In genomic region chr6:118064968-118065530, GRCm38 (mm10) we compare ENCODE assay signal across 8 mouse cellular contexts. TPM values are rescaled to one million over a fixed set of nuclear protein-coding genes. Genes with fewer than 3 reads are reported as not detected.
DNase-seq lines count a peak whose midpoint lies in the region; ATAC-seq lines count a peak whose summit lies in the region.

No protein-coding gene starts in this region.

- intact Hi-C loops in left cerebral cortex, postnatal 36 days (cut with DNase I), result loop anchor here (5.0 kb wide), 1 partner anchor 128 kb away; the partner anchor contains the start of gene Fxyd4

- H3K27ac ChIP-seq in forebrain, embryonic 13.5 days, result no peak overlapping the region
- H3K27ac ChIP-seq in hindbrain, embryonic 16.5 days (ENCODE audit: low read depth, low read length), result no peak overlapping the region
- no peak overlapping the region for H3K27ac ChIP-seq in lung, embryonic 16.5 days (ENCODE audit: low read length)

- peaks cover 35% of the 10 kb centered on the region for H3K27me3 ChIP-seq in forebrain, embryonic 13.5 days
- H3K27me3 ChIP-seq in hindbrain, embryonic 16.5 days (replicated peaks; ENCODE audit: control insufficient read depth, insufficient read depth, low read length), result no peaks in the 10 kb centered on the region; the same call in 1 of the 2 replicates
- H3K27me3 ChIP-seq in lung, embryonic 16.5 days (ENCODE audit: control insufficient read depth, insufficient read depth, low read depth, low read length), result peaks cover 14% of the 10 kb centered on the region

- H3K9ac ChIP-seq in forebrain, embryonic 13.5 days, result 0 out of 2 replicates have a peak overlapping the region, but pooled peaks have one; percentile 62
- H3K9ac ChIP-seq in hindbrain, embryonic 16.5 days (ENCODE audit: low read depth, low read length), result peak overlapping the region; percentile 75
- no peak overlapping the region; the same call in 1 of the 2 replicates for H3K9ac ChIP-seq in lung, embryonic 16.5 days (ENCODE audit: low read length)

- peak overlapping the region; percentile 97 for H3K4me2 ChIP-seq in forebrain, embryonic 13.5 days
- peak overlapping the region; percentile 100 for H3K4me2 ChIP-seq in hindbrain, embryonic 16.5 days (ENCODE audit: low read length)
- peak overlapping the region; percentile 86 for H3K4me2 ChIP-seq in lung, embryonic 16.5 days (ENCODE audit: low read depth, low read length)

- no peaks in the 10 kb centered on the region for H3K9me3 ChIP-seq in forebrain, embryonic 13.5 days (replicated peaks)
- no peaks in the 10 kb centered on the region for H3K9me3 ChIP-seq in hindbrain, embryonic 16.5 days (ENCODE audit: control insufficient read depth, low read length)
- H3K9me3 ChIP-seq in lung, embryonic 16.5 days (ENCODE audit: control insufficient read depth, low read length), result no peaks in the 10 kb centered on the region

- H3K36me3 ChIP-seq in forebrain, embryonic 13.5 days (ENCODE audit: poor library complexity, severe bottlenecking), result no peaks in the 10 kb centered on the region
- no peaks in the 10 kb centered on the region for H3K36me3 ChIP-seq in hindbrain, embryonic 16.5 days (ENCODE audit: control insufficient read depth, insufficient read depth, low read length)
- H3K36me3 ChIP-seq in lung, embryonic 16.5 days (ENCODE audit: control insufficient read depth, insufficient read depth, low read length), result no peaks in the 10 kb centered on the region

- WGBS in forebrain, embryonic 13.5 days, result 1% methylated on average over 7 of the region's 7 CpGs
- WGBS in hindbrain, embryonic 16.5 days, result 10% methylated on average over 7 of the region's 7 CpGs
- WGBS in lung, embryonic 16.5 days, result 9% methylated on average over 7 of the region's 7 CpGs

- ATAC-seq in forebrain, embryonic 13.5 days, result peak; percentile 67
- peak; percentile 53; the same call in 1 of the 2 replicates for ATAC-seq in hindbrain, embryonic 16.5 days
- ATAC-seq in lung, embryonic 16.5 days (ENCODE audit: low read depth), result peak; percentile 27; the same call in 1 of the 2 replicates

- H3K4me1 ChIP-seq in forebrain, embryonic 13.5 days, result peaks cover 22% of the 10 kb centered on the region
- peaks cover 23% of the 10 kb centered on the region for H3K4me1 ChIP-seq in hindbrain, embryonic 16.5 days (ENCODE audit: control insufficient read depth, insufficient read depth, low read depth, low read length)
- H3K4me1 ChIP-seq in lung, embryonic 16.5 days (replicated peaks; ENCODE audit: control insufficient read depth, insufficient read depth, low read length), result peaks cover 18% of the 10 kb centered on the region

- H3K4me3 ChIP-seq in forebrain, embryonic 13.5 days, result no peak overlapping the region
- H3K4me3 ChIP-seq in hindbrain, embryonic 16.5 days (ENCODE audit: low read length), result no peak overlapping the region; the same call in 1 of the 2 replicates
- no peak overlapping the region; the same call in 1 of the 2 replicates for H3K4me3 ChIP-seq in lung, embryonic 16.5 days (ENCODE audit: low read length)

- peak; percentile 41 for DNase-seq in urinary bladder, postnatal 14 days (ENCODE audit: low spot score)
- DNase-seq in urinary bladder, adult 2 months (ENCODE audit: low spot score), result no peak
- peak; percentile 10 for DNase-seq in c-Kit-positive CD71-positive TER-119-positive erythroid progenitor cells, embryonic 14.5 days (ENCODE audit: low spot score)
- DNase-seq in retina, adult 2 months (ENCODE audit: low read depth, low spot score), result peak; percentile 62
- DNase-seq in left cerebral cortex, postnatal 36 days (ENCODE audit: low spot score in 2 of 2), result no peak

RNA-seq across cellular contexts. Expression of gene Rasgef1a, which starts 53.8 kb away (rescaled TPM):
- 1.0 and 1.1 TPM in 2 replicates for polyA plus RNA-seq in urinary bladder, adult 2 months (2012; rRNA removed)
- polyA plus RNA-seq in forebrain, embryonic 13.5 days (2015; fragmentation: Nextera tagmentation; extraction: Ambion mirVana), result 0.57 and 1.5 TPM in 2 replicates
- 5.7 and 6.5 TPM in 2 replicates for polyA plus RNA-seq in hindbrain, embryonic 16.5 days (2015; fragmentation: Nextera tagmentation; extraction: Ambion mirVana)
- 6.1 and 6.3 TPM in 2 replicates for polyA plus RNA-seq in lung, embryonic 16.5 days (2015; fragmentation: Nextera tagmentation; extraction: Ambion mirVana)
- total RNA-seq in left cerebral cortex, postnatal 36 days (2021), result 100 to 1,000 TPM; 208 to 212 TPM

Comparison
In these comparisons a context has a peak if more than half of its experiments do, and no peak if none do; other contexts are left out.
1. DNase-seq: peak in urinary bladder, postnatal 14 days (single experiment), c-Kit-positive CD71-positive TER-119-positive erythroid progenitor cells, embryonic 14.5 days (single experiment) and retina, adult 2 months (single experiment); none in urinary bladder, adult 2 months (single experiment) and left cerebral cortex, postnatal 36 days (0 of 2).
2. Peak in every context shown above with its lines, with median percentiles within 50 percentile points of each other: ATAC-seq and H3K4me2 ChIP-seq.